Mouse (Mus musculus): ENCODE measurements around the gene Arsb.

GRCm38 (mm10) chr13:93771588-93772278, at the start of gene Arsb:
- peak; percentile 42 for TF ChIP-seq CTCF (IDR thresholded peaks at IDR 0.05; ENCODE audit: extremely low read depth, insufficient read depth, low read length)
- TF ChIP-seq POLR2A (IDR thresholded peaks at IDR 0.05; ENCODE audit: extremely low read depth, insufficient read depth, low read length), result peak; percentile 92
